Mouse (Mus musculus) forebrain, embryonic 13.5 days (tissue): Measurements from ENCODE around the gene Pbx4. TPM values are rescaled to one million over a fixed set of nuclear protein-coding genes. Genes with fewer than 3 reads are reported as not detected.
A peak's percentile ranks its signal among the peaks of the same experiment; 100 is the strongest.

Experiments
- ATAC-seq: fragments of 200-750 bp; cut with Nextera tagmentation; 2 replicates; pipeline ENCODE4 v1.8.0; 2017
- H3K27ac ChIP-seq: fragments of 300-500 bp; sonication (generic); 2 replicates; pipeline ENCODE4 v1.5.1; 2015; ENCODE audit warnings: inconsistent platforms, mild to moderate bottlenecking, moderate library complexity
- H3K27me3 ChIP-seq: fragments of 300-500 bp; sonication (generic); 2 replicates; pipeline ENCODE4 v1.6.1; 2015; ENCODE audit warnings: mild to moderate bottlenecking, inconsistent platforms
- H3K36me3 ChIP-seq: fragments of 300-500 bp; sonication (generic); 2 replicates; pipeline ENCODE4 v1.6.1; 2015; ENCODE audit warnings: mild to moderate bottlenecking, inconsistent platforms; ENCODE audit not compliant: poor library complexity, severe bottlenecking
- H3K4me1 ChIP-seq: fragments of 300-500 bp; sonication (generic); 2 replicates; pipeline ENCODE4 v1.6.1; 2015; ENCODE audit warnings: inconsistent platforms
- H3K4me2 ChIP-seq: fragments of 300-500 bp; sonication (generic); 2 replicates; pipeline ENCODE4 v1.6.1; 2015; ENCODE audit warnings: inconsistent platforms, mild to moderate bottlenecking, moderate library complexity
- H3K4me3 ChIP-seq: fragments of 300-500 bp; sonication (generic); 2 replicates; pipeline ENCODE4 v1.5.1; 2015; ENCODE audit warnings: mild to moderate bottlenecking, inconsistent platforms
- H3K9ac ChIP-seq: fragments of 300-500 bp; sonication (generic); 2 replicates; pipeline ENCODE4 v1.6.1; 2015; ENCODE audit warnings: mild to moderate bottlenecking, inconsistent platforms
- H3K9me3 ChIP-seq: fragments of 300-500 bp; sonication (generic); replicated peaks from 2 replicates; pipeline ENCODE4 v1.6.1; 2016; ENCODE audit warnings: inconsistent platforms
- WGBS: fragments of 180-500 bp; shearing (Covaris S2); methylation state at CpG from one replicate; pipeline ENCODE4 v1.1.7; 2015; 5-methylcytosine and 5-hydroxymethylcytosine counted together
- polyA plus RNA-seq: library from polyadenylated mRNA; unstranded; fragments of >200 nt; fragmentation: Nextera tagmentation; extraction: Ambion mirVana; gene quantifications from 2 replicates; pipeline ENCODE4 v1.2.1, GENCODE M21; 2015

The Pbx4 gene
- polyA plus RNA-seq, 1 experiment from 2014 or later = 63.5 TPM

- Histone ChIP-seq H3K4me1 (peaks cover 57% of the 10 kb centered on the region), H3K27ac (no peak overlapping the region), H3K27me3 (peaks cover 21% of the 10 kb centered on the region), H3K4me2 (no peak overlapping the region), H3K36me3 (peaks cover 40% of the 10 kb centered on the region), H3K9ac (no peak overlapping the region), H3K9me3 (no peaks in the 10 kb centered on the region), H3K4me3 (no peak overlapping the region)
- ATAC-seq = peak; percentile 10; the same call in 1 of the 2 replicates
- 20% methylated on average over 17 of the region's 17 CpGs for WGBS
Observed at GRCm38 (mm10) chr8:69893863-69894262, 61.6 kb downstream of the Pbx4 start.

- Histone ChIP-seq H3K27ac (no peak overlapping the region), H3K4me1 (peaks cover 59% of the 10 kb centered on the region), H3K27me3 (peaks cover 11% of the 10 kb centered on the region), H3K4me2 (no peak overlapping the region), H3K36me3 (peaks cover 40% of the 10 kb centered on the region), H3K4me3 (no peak overlapping the region), H3K9me3 (no peaks in the 10 kb centered on the region), H3K9ac (no peak overlapping the region)
- no peak for ATAC-seq
- 45% methylated on average over 6 of the region's 6 CpGs for WGBS
Observed at GRCm38 (mm10) chr8:69894836-69895332, 62.6 kb downstream of the Pbx4 start.

GRCm38 (mm10) chr8:69895772-69896451, 63.6 kb downstream of the Pbx4 start:
- peaks cover 40% of the 10 kb centered on the region for H3K36me3 ChIP-seq
- H3K4me2 ChIP-seq = no peak overlapping the region
- H3K9ac ChIP-seq = 0 out of 2 replicates have a peak overlapping the region, but pooled peaks have one; percentile 6
- ATAC-seq = no peak
- no peak overlapping the region for H3K4me3 ChIP-seq
- 73% methylated on average over 4 of the region's 4 CpGs for WGBS
- no peak overlapping the region for H3K27ac ChIP-seq
- H3K27me3 ChIP-seq = peaks cover under 1% of the 10 kb centered on the region
- H3K9me3 ChIP-seq = no peaks in the 10 kb centered on the region
- peaks cover 66% of the 10 kb centered on the region for H3K4me1 ChIP-seq

- no peak for ATAC-seq
- no peaks in the 10 kb centered on the region for H3K9me3 ChIP-seq
- H3K4me1 ChIP-seq = peaks cover 67% of the 10 kb centered on the region
- no peaks in the 10 kb centered on the region for H3K27me3 ChIP-seq
- 84% methylated on average over 6 of the region's 6 CpGs for WGBS
- no peak overlapping the region for H3K27ac ChIP-seq
- H3K4me3 ChIP-seq = no peak overlapping the region
- peak overlapping the region; percentile 6; the same call in 1 of the 2 replicates for H3K9ac ChIP-seq
- peaks cover 31% of the 10 kb centered on the region for H3K36me3 ChIP-seq
- no peak overlapping the region for H3K4me2 ChIP-seq
Observed at GRCm38 (mm10) chr8:69897857-69898256, 65.6 kb downstream of the Pbx4 start.

- Histone ChIP-seq H3K4me2 (peak overlapping the region; percentile 96; the same call in 1 of the 2 replicates), H3K4me1 (peaks cover 59% of the 10 kb centered on the region), H3K27ac (no peak overlapping the region), H3K9me3 (no peaks in the 10 kb centered on the region), H3K27me3 (no peaks in the 10 kb centered on the region), H3K9ac (no peak overlapping the region), H3K4me3 (no peak overlapping the region), H3K36me3 (peaks cover 12% of the 10 kb centered on the region; the same call in 1 of the 2 replicates)
- 91% methylated on average over 2 of the region's 2 CpGs for whole genome bisulfite sequencing
- ATAC-seq = no peak
Observed at GRCm38 (mm10) chr8:69899876-69900275, 67.6 kb downstream of the Pbx4 start.

- WGBS = 22% methylated on average over 12 of the region's 12 CpGs
- peak overlapping the region; percentile 77 for H3K9ac ChIP-seq
- H3K9me3 ChIP-seq = no peaks in the 10 kb centered on the region
- H3K4me3 ChIP-seq = peak overlapping the region; percentile 61
- peak overlapping the region; percentile 71 for H3K27ac ChIP-seq
- no peaks in the 10 kb centered on the region for H3K27me3 ChIP-seq
- H3K4me2 ChIP-seq = peak overlapping the region; percentile 96
- H3K4me1 ChIP-seq = peaks cover 54% of the 10 kb centered on the region
- no peak for ATAC-seq
- peaks cover 9% of the 10 kb centered on the region; the same call in 1 of the 2 replicates for H3K36me3 ChIP-seq
Observed at GRCm38 (mm10) chr8:69900895-69901451, 68.7 kb downstream of the Pbx4 start.

GRCm38 (mm10) chr8:69901484-69902162, 69.3 kb downstream of the Pbx4 start:
- peak overlapping the region; percentile 96 for H3K4me2 ChIP-seq
- peak; percentile 72 for ATAC-seq
- H3K36me3 ChIP-seq = peaks cover 9% of the 10 kb centered on the region; the same call in 1 of the 2 replicates
- no peaks in the 10 kb centered on the region for H3K9me3 ChIP-seq
- WGBS = 2% methylated on average over 40 of the region's 41 CpGs
- peak overlapping the region; percentile 90 for H3K27ac ChIP-seq
- H3K4me1 ChIP-seq = peaks cover 51% of the 10 kb centered on the region
- H3K4me3 ChIP-seq = peak overlapping the region; percentile 61
- H3K9ac ChIP-seq = peak overlapping the region; percentile 77
- no peaks in the 10 kb centered on the region for H3K27me3 ChIP-seq

GRCm38 (mm10) chr8:69902163-69903062, 70.1 kb downstream of the Pbx4 start, which contains the start of the genes Tssk6, Ndufa13 and Yjefn3:
Gene Tssk6 (plus strand): TSS chr8:69902184.
Gene Ndufa13 (minus strand): TSS chr8:69902558.
Gene Yjefn3 (minus strand): TSS chr8:69902712.
- H3K27me3 ChIP-seq = no peaks in the 10 kb centered on the region
- ATAC-seq = peak; percentile 2
- H3K4me2 ChIP-seq = peak within 1 kb of the TSS; percentile 96
- peak within 1 kb of the TSS; percentile 90 for H3K27ac ChIP-seq
- no peaks in the 10 kb centered on the region for H3K9me3 ChIP-seq
- 8% methylated on average over 89 of the region's 89 CpGs for WGBS
- H3K36me3 ChIP-seq = peaks cover 12% of the 10 kb centered on the region
- peak within 1 kb of the TSS; percentile 77 for H3K9ac ChIP-seq
- H3K4me3 ChIP-seq = peak within 1 kb of the TSS; percentile 61
- peaks cover 50% of the 10 kb centered on the region for H3K4me1 ChIP-seq

GRCm38 (mm10) chr8:69903063-69903542, 70.8 kb downstream of the Pbx4 start:
- peak overlapping the region; percentile 61 for H3K4me3 ChIP-seq
- H3K9me3 ChIP-seq = no peaks in the 10 kb centered on the region
- peaks cover 13% of the 10 kb centered on the region for H3K36me3 ChIP-seq
- peak overlapping the region; percentile 77 for H3K9ac ChIP-seq
- peak; percentile 90 for ATAC-seq
- H3K27ac ChIP-seq = peak overlapping the region; percentile 90
- H3K4me1 ChIP-seq = peaks cover 43% of the 10 kb centered on the region
- peak overlapping the region; percentile 96 for H3K4me2 ChIP-seq
- H3K27me3 ChIP-seq = no peaks in the 10 kb centered on the region
- WGBS = under 1% methylated on average over 45 of the region's 45 CpGs

GRCm38 (mm10) chr8:69904096-69904495, 71.8 kb downstream of the Pbx4 start:
- ATAC-seq = no peak
- Histone ChIP-seq H3K4me2 (peak overlapping the region; percentile 96), H3K9ac (no peak overlapping the region), H3K27ac (no peak overlapping the region), H3K36me3 (peaks cover 19% of the 10 kb centered on the region), H3K27me3 (no peaks in the 10 kb centered on the region), H3K4me1 (peaks cover 39% of the 10 kb centered on the region), H3K4me3 (no peak overlapping the region), H3K9me3 (no peaks in the 10 kb centered on the region)
- WGBS = 83% methylated on average over 8 of the region's 8 CpGs

- no peak overlapping the region for H3K9ac ChIP-seq
- no peak for ATAC-seq
- H3K27ac ChIP-seq = no peak overlapping the region
- no peak overlapping the region for H3K4me2 ChIP-seq
- H3K36me3 ChIP-seq = peaks cover 41% of the 10 kb centered on the region
- no peaks in the 10 kb centered on the region for H3K27me3 ChIP-seq
- WGBS = 95% methylated on average over 2 of the region's 2 CpGs
- no peaks in the 10 kb centered on the region for H3K9me3 ChIP-seq
- peaks cover 22% of the 10 kb centered on the region for H3K4me1 ChIP-seq
- H3K4me3 ChIP-seq = no peak overlapping the region
Observed at GRCm38 (mm10) chr8:69906260-69906659, 74.0 kb downstream of the Pbx4 start.
